Mouse (Mus musculus): ENCODE data around the gene Grap2.

Grap2 gene

GRCm38 (mm10) chr15:80602487-80602886, 30.1 kb downstream of the Grap2 start:
- no peak for DNase-seq (ENCODE audit: low spot score)

DNA sequence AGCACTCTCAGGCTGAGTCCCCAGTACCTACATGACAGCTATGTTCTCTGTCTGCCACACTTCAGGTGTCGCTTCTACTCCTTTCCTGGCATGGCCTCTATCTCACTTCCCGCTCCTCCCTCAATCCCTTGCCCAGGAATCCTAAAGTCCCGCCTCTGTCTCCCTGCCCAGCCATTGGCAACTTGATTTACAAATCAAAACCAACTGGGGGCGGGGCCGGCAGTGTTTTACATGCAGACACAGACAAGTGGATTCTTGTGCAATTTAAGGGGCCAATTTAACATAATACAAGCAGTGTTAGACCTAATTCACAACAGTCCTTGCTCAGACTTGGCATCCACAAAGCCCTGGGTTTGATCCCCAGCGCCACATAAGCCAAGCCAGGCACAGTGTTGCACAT, 31.6 kb downstream of the Grap2 start:
- no peak for DNase-seq (ENCODE audit: low spot score)

DNA sequence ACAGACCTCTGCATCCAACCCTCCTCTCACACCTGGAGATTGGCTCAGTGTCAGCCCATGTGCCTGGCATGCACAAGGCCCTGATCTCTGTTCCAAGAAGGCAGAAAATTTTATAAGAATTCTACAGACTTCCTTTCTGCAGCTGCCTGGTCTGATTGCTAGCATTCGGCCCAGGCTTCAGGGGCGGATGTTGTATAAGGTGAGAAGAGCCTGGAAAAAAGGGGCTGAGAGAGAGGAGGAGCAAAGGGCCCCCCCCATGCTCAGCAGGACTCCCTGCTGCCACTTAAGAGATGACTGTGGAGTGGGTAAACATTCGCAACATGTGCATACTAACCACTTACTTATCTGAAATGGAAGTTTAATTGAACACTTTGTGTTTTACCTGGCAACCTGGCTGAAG, 35.6 kb downstream of the Grap2 start:
- no peak for DNase-seq (ENCODE audit: low spot score)

DNA sequence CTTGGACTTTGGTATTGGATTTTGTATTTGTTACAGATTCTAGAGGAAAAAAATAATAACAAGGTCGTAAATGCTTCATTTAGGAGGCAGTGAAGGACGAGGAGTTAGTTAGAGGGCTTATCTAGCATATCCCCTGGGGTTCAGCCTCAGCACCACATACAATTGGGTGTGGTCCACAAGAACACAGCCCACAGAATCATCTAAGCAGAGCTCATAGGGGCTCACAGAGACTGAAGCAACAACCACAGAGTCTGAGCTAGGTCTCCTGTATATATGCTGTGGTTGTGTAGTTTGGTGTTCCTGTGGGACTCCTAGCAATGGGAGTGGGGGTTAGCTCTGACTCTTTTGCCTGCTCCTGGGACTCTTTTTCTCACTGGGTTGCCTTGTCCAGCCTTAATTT, 37.9 kb downstream of the Grap2 start:
- no peak for DNase-seq (ENCODE audit: low spot score)

DNA sequence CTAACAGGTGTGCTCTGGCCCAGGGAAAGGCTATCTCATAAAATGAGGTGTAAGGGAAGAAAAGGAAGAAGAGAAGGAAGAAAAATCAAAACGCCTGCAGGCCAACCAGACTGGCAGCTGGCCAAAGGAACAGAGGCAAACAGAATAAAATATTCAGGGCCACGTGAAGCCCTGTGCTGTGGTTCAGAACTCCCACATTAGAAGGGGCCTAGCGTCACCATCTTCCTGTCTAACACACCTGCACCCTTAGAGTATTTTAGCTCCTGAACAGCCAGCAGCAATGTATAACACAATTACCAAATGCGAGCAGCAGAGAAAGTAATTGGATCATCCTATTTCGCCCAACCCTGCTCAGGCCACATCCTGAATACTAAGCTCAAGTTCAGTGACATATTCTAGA, 39.1 kb downstream of the Grap2 start:
- DNase-seq (ENCODE audit: low spot score) = no peak

- no peak for DNase-seq (ENCODE audit: low spot score)
These were observed 41.5 kb downstream of the Grap2 start for GRCm38 (mm10) chr15:80613904-80614303.

- no peak for DNase-seq (ENCODE audit: low spot score)
These were observed 42.3 kb downstream of the Grap2 start for GRCm38 (mm10) chr15:80614500-80615289.

DNA sequence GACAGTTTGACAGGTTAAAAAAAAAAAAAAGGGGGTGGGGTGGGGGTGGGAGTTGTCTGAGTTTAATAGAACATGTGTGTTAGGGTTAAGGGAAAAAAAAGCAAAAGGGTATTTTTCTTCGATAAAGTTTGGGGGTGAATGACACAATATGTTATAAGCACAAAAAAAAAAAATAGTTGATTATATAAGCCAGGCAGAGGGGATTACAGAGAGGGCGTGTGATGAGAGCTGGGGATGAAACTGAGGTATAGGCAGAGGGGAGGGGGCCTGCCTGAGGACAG, 42.8 kb downstream of the Grap2 start:
- no peak for DNase-seq (ENCODE audit: low spot score)

DNA sequence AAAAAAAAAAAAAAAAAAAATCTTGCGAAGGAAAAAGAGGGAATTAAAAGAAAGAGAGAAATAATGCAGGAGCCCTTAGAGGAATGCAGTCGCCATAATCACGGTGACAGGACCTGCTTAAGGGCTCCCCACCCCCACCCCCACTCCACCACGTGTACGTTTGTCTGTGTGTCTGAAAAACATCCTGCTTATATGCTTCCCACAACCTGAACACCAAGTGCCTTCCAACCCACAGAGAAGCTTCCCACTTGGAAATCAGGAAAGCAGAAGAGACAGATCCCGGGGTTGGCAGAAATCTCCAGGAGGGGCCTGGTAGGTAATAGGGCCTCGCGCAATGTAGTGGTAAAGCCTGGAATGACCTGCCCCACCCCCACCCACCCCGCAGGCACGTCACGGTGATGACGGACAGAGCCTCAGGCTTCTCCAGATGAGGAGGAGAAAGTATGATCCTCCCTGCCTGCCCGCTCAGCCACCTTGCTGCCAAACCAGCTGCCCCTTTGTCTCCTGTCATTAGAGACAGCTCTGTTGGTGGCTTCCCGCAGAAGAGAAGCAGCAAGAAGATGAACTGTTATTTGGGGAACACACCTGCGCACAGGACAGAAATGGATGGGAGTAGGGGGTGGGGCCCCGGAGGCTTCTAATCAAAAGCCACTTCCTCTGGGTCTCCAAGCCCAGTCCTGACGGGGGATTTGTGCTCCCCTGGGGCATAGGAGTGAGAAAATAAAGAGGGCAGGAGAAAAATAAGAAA, 43.4 kb downstream of the Grap2 start:
- no peak for DNase-seq (ENCODE audit: low spot score)

DNA sequence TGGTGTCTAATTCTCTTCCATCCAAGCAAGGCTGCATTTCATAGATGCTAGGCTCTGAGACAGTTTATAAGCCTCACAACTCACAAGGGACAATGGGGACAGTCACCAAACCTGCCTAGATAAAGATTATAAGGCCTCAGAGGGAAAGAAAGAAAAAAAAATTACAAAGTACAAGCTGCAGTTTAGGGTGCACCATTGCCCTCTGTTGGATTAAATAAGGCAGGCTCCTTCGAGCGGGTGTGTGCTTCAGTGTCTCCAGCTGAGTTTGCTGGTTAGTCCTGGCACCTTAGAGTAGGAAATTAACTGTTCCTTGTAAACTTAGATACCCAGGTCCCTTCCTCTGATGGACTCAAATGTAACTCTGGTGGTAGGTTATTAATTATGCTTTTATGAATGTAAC, 45.4 kb downstream of the Grap2 start:
- DNase-seq (ENCODE audit: low spot score) = no peak

GRCm38 (mm10) chr15:80619166-80619565, 46.8 kb downstream of the Grap2 start:
- no peak for DNase-seq (ENCODE audit: low spot score)

- DNase-seq (ENCODE audit: low spot score) = no peak
These were observed 47.4 kb downstream of the Grap2 start for GRCm38 (mm10) chr15:80619786-80620185.

DNA sequence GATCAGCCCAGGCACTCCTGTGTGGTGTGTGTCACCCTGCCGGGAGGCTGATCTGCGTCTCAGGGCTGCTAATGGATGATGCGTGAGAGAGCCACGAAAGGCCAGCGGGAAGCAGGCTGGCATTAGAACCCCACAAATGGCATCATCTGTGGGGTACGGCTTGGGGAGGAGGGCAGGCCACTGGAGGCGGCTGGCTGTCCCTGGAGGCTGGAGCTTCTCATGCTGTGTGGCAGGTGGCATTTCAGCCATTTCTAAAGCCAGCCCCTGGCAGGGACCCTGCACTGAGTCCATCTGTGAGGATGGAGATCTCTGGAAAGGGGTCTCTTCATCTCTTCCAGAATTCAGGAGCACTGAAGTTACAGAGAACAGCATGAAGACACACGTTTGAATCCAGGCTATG, 48.0 kb downstream of the Grap2 start:
- DNase-seq (ENCODE audit: low spot score) = no peak

DNA sequence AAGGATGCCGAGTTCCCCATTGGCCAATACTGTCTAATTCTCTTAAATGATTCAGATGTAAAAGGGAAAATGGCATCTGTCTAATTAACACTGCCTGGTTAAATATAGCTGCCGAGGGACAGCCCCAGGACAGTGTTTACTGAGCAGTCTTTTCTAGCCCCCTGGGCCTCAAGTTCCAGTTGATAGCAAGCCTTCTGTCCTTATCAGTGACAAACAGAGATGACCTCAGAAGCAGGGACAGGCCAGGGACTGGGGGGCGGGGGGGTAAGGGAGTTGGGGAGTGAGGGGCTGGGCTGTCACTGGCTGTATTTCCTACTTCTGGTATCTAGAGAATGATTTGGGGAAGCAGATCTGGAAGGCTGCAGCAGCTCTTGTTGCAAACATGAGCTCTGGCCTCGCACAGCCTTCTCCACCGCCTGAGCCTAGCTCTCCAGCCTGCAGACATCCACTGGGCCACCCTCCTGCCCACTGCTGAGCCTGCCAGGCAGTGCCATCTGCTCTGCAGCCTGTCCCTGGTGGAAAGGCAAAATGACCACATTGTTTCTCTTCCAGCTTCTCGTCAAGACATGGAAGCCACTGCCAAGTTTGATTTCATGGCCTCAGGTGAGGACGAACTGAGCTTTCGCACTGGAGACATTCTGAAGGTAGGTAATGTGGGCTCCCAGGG, 50.9 kb downstream of the Grap2 start:
- no peak for DNase-seq (ENCODE audit: low spot score)

GRCm38 (mm10) chr15:80626472-80626871, 54.1 kb downstream of the Grap2 start:
- no peak for DNase-seq (ENCODE audit: low spot score)

- DNase-seq (ENCODE audit: low spot score) = no peak
These were observed 57.8 kb downstream of the Grap2 start for GRCm38 (mm10) chr15:80630147-80630546.

- DNase-seq (ENCODE audit: low spot score) = no peak
These were observed 58.3 kb downstream of the Grap2 start for GRCm38 (mm10) chr15:80630711-80631110.

DNA sequence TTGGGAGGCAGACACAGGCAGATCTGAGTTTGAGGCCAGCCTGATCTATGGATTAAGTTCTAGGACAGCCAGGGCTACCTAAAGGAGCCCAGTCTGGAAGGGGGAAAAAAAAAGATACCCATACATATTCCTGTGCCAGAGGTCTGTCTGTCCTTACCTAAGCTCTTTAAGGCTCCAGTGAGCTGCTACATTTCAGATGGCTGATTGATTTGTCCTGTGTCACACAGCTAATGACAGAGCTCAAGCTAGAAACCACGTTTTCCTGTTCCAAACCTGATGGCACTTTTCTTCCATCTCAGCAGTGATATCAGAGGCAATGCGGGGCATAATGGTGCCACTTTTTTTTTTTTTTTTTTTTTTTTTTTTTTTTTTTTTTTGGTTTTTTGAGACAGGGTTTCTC, 58.9 kb downstream of the Grap2 start:
- no peak for DNase-seq (ENCODE audit: low spot score)

DNA sequence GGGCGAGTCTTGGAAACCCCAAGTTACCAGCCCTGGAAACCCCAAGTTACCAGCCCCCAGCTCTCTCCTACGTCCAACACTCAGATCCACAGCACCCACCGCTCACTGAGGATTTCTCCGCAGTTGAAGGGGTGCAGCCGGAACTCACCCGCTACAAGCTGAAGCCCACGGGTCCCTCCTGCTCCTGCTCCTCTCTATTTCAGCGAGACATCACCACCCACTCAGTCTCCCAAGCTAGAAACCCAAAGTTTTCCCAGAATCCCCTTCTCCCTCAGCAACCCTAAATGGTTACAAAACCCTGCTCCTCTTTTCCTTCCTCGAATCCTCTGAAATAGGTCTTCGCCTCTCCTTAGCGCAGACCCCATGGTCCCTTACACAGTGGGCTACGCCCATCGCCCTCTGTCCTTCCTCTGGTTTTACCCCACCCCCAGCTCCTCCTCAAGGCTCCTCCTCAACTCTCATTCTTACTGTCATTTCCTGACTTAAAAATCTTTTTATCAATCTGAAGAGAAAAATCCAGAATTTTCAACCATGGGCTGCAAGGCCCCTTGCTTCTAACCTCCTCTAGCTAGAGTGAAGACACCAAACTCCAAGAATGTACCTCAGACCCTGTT, 60.0 kb downstream of the Grap2 start:
- peak; percentile 57 for DNase-seq (ENCODE audit: low spot score)

GRCm38 (mm10) chr15:80634391-80635193, 62.2 kb downstream of the Grap2 start:
- DNase-seq (ENCODE audit: low spot score) = peak; percentile 69

- DNase-seq (ENCODE audit: low spot score) = no peak
These were observed 64.5 kb downstream of the Grap2 start for GRCm38 (mm10) chr15:80636757-80637372.

Measured in left cerebral cortex, adult 11 months (tissue).